Mouse (Mus musculus): ENCODE measurements around the gene 9930111J21Rik1.
"Not testable (repeated sequence)": the region's sequence is repeated elsewhere in the genome, so short reads cannot be mapped to it uniquely, and the experiment has no call there.

Gene 9930111J21Rik1

DNA sequence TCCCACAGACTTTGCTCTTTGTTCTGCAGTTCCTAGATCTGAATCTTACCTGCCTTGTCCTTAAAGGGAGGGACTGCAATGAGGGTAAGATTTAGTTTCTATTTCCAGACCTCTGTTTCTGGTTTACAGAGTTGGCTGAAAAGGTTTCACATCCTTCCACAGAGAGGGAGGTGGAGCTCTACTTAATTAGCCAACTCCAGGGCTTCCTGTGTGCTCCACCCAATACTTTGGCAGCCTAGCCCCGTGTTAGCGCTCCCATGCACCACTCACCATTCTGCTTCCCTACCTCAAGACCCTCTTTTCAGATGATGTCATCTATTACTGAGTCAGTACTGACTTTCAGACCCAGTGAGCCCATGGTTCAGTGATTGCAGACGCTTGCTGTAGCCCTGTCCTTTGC, at the start of gene 9930111J21Rik1:
9930111J21Rik1 (minus strand) TSS at position 148 of the 400 bp plus-strand sequence.
- DNase-seq = not testable (repeated sequence)

DNA sequence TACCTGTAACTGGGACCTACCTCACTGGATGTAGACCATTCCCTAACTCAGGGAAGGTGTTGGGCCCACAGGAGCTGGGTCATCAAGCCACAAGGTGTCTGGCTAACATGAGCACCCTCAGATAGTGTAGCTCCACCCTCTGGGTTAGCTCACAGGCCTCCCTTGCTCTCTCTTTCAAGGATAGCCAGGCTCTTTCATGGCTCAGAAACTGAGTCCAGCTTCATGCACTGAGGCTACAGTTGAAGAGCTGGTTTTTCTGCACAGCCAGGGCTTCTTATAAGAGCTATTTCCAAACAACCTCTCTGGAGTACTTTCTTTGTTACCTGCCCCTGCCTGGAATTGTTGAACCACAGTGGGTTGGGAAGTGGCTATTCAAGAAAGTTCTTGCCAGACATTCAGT, 32.9 kb upstream of the 9930111J21Rik1 start:
- DNase-seq = not testable (repeated sequence)

DNA sequence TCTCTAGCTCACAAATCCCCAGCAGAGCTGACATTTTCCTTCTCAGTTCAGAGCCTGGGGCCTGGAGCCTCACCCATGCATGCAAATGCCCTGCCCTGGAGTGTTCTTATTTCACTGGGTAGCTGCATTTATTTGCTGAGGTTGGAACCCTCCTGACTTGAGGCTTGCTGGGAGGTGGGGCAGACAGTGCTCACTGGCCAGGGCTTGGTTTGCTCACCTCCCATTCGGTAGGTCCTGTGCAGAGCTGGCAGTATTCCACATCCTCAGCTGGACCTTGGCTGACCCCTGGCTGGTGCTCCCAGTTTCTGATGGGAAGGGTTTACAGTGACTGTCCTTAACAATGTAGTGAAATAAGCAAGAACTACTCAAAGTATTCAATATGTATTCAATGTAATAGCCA, 27.6 kb upstream of the 9930111J21Rik1 start:
- not testable (repeated sequence) for DNase-seq

DNA sequence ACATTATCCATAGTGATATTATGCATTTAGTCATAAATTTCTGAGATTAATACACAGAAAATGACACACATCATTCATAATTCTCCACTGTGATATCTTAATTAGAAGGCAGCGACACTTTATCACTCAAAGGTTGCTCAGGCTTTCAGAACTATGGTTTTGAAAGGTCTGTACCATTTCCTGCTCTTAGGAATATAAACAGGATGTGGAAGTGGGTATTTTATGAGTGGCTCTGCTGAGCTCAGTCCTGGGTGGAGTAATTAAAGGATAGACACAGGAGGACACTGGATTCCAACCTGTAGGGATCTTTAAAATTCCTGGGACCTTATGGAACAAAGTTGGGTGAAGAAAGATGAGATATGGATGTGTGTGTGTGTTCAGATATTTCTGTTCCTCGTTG, 27.1 kb upstream of the 9930111J21Rik1 start:
- not testable (repeated sequence) for DNase-seq

DNA sequence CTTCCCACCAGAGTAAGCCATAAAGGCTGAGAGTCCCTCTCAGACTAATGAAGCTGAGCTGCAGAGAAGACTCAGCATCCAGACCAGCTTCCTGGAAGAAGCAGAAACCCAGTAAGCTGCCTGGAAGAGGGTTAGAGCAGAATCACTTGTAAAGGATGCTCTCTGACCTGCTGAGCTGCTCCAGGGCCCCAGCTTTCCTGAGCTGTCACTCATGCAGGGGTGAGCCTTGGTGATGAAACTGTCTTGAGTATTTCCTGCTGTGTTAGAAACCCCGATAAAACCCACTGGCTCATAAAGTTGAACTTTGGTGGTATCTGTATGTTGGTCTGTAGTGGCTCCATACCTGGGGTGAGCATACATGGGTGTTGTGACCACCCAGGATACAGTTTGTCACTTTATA, 21.2 kb upstream of the 9930111J21Rik1 start:
- DNase-seq = not testable (repeated sequence)

DNA sequence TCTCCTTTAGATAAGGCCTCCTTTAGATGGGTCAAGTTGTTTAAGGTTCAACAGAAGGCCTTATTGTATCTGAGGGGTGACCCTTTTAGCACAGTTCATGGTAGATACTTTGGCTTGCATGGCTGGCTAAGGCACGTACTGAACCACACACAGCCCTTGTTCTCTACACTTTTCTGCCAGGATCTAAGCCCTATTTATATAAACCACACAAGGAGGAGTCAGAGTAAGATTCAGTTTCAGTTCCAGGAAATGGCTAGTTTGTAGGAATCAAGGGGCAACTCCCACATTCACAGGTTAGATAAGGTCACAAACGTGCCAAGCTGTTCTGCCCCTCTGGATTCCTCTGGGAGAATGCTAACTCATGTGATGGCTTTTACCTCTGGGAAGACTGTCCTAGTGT, 14.8 kb upstream of the 9930111J21Rik1 start, which contains the start of gene Tgtp1:
Tgtp1 (minus strand) TSS at position 155 of the 400 bp plus-strand sequence.
- not testable (repeated sequence) for DNase-seq

DNA sequence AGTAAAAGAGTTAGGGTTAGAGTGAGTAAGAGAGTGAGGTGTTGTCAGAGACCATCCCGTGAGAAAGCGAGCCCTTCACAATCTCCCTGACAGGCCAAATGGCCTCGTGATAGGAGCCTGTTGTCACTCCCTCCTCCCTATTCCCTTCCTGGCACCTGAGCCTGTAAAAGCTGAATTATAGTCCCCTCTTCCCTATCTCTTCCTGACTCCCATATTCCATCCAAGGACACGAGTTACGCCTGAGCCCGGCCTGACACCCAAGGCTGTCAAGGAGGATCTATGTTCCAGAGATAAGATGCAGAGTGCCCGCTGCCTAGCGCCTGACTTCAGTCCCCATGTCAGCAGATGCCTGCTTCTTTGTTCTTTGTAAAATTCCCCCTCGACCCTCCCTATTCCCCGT, 14.1 kb upstream of the 9930111J21Rik1 start:
- not testable (repeated sequence) for DNase-seq

DNA sequence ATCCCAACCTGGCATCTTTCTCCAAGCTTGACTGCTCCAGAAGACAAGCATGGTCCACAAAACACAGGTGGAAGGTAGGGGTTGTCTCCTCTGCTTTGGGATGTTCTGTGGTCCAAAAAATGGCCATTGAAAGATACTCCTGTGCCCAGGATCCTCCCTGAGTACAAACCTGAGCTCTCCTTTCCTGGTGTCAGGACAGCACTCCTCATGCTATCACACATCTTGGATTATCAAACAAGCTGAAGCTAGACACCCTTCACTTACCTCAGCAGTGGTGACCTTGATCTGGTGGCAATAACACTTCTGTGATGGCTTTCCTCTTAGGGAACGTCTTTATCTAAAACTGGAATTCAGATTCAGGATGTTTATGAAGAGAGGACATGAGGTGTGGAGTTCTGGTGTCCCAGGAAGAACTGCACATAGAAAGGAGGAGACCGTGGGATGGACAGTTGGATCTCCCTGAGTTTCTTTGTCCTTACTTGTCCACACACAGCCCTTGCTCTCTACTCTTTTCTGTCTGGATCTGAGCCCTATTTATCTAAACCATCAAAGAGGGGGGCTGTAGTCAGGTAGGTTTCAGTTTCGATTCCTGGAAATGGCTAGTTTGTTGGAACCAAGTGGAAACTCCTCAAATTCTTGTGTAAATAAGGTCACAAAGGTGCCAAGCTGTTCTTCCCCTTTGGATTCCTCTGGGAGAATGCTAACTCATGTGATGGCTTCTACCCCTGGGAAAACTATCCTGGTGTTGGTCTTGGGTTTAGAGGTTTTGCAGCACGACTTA, 12.7 kb upstream of the 9930111J21Rik1 start, which contains the start of gene Gm12185:
Gm12185 (minus strand) TSS at position 487 of the 781 bp plus-strand sequence.
- not testable (repeated sequence) for DNase-seq

DNA sequence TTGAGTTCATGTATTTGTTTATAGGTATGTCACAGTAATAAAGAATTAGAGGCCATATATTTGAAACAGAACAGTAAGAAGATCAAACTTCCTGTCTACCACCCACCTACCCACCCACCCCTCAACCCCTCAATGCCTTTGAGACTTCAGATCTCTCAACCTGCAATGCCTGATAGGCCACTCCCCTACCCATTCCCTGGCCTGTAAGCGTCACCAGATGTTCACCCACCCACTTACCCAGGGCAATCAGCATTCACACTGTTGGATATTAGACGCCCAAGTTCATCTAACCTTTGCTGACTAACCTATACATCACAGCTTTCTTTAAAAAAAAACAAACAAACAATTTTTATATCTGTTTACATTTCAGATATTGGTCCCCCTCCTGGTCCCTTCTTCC, 10.8 kb upstream of the 9930111J21Rik1 start:
- DNase-seq = not testable (repeated sequence)

DNA sequence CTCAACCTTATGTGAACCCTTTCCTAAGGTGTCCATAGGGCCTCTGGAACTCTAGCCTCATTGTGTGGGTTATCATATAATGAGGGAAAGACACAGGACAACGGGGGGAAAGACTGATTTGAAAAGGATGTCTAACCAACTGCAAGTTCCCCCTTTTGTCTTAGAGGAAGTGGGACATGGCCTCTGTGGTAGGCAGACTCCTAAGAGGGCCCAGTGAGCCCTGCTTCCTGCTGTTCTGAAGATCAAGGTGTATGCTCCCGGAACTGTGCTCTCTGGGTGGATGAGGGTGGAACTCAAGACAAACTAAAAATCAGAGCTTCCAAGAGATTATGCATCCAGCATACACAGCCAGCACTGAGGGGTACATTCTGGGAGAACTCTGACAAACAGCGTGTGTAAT, 9.0 kb upstream of the 9930111J21Rik1 start:
- DNase-seq = not testable (repeated sequence)

DNA sequence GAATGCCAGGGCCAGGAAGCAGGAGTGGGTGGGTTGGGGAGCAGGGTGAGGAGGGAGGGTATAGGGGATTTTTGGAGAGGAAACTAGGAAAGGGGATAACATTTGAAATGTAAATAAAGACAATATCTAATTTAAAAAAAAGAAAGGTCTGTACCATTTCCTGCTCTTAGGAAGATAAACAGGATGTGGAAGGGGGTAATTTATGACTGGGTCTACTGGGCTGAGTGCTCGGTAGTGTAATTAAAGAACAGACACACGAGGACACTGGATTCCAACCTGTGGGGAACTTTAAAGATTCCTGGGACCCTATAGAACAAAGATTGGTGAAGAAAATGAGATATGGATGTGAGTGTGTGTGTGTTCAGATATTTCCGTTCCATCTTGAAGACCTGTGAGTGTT, 3.6 kb upstream of the 9930111J21Rik1 start:
- not testable (repeated sequence) for DNase-seq

DNA sequence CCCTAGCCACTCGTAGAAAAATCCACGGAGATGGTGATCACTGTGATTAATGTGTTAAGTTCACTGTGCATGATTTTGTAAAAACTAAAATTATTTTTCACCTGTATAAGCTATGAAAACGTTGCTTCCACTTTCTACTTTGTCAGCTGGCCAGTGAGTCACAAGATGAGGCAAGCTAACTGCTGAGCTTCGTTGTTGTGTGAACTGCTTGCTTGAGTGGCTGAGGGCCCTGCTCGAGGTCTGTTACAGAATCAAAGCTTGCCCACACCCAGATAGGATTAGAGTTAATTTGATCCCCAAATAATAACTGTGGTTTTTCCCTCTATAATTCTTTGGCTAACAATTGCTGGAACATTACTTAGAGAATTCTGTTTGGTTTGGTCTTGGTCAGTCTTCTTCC, 854 bp upstream of the 9930111J21Rik1 start:
- DNase-seq = not testable (repeated sequence)

DNA sequence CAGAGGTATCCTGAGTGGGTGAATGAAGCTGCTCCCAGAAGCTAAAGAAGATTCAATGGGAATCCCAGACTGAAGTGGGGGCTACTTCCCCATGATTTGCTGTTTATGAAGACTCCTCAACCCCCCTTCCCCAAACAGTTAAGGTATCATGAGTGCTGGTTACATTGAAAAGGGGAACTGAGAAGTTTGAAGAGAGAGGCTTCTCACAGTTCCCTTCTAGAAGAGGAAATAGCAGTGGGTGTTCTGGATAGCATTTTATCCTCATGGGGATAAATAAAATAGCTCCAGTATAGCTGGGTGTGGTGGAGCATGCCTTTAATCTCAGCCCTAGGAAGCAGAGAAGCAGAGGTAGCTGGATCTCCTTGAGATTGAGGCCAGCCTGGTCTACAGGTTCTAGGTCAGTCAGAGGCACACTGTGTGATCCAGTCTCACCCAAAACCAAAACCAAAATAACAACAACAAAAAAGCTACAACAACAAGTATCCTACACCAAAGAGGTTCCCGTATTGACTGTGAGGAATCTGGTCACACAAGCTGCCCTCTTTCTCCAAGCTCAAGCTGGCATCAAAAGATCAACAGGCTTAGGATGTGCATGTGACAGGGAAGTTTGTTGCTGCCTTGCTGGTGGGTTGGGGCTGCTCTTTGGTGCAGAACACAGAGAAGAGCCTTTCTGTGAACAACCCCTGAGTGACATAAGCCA, 808 bp downstream of the 9930111J21Rik1 start, which contains the start of gene Olfr56:
Olfr56 (plus strand) TSS at position 650 of the 700 bp plus-strand sequence.
- DNase-seq = not testable (repeated sequence)

DNA sequence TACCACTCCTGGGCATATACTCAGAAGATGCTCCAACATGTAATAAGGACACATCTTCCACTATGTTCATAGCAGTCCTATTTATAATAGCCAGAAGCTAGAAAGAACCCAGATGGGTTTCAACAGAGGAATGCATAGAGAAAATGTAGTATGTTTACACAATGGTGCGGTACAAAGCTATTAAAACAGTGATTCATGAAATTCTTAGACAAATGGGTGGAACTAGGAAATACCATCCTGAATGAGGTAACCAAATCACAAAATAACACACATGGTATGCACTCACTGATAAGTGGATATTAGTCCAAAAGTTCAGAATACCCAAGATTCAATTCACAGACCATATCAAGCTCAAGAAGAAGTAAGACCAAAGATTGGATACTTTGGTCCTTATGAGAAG, 4.5 kb downstream of the 9930111J21Rik1 start:
- not testable (repeated sequence) for DNase-seq

DNA sequence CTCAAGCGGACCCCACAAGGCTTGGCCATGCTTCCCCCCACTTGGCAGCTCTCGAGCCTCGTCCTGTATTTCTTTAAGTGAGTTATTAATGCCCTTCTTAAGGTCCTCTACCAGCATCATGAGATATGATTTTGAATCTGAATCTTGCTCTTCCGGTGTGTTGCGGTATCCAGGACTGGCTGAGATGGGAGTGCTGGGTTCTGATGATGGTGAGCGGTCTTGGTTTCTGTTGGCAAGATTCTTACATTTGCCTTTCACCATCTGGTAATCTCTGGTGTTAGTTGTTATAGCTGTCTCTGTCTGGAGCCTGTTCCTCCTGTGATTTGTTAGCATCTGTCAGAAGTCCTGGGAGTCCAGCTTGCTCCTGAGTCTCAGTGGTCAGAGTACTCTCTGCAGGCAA, 33.1 kb downstream of the 9930111J21Rik1 start, which contains the start of gene Psme2b:
Psme2b (minus strand) TSS at position 101 of the 400 bp plus-strand sequence.
- DNase-seq = not testable (repeated sequence)

DNA sequence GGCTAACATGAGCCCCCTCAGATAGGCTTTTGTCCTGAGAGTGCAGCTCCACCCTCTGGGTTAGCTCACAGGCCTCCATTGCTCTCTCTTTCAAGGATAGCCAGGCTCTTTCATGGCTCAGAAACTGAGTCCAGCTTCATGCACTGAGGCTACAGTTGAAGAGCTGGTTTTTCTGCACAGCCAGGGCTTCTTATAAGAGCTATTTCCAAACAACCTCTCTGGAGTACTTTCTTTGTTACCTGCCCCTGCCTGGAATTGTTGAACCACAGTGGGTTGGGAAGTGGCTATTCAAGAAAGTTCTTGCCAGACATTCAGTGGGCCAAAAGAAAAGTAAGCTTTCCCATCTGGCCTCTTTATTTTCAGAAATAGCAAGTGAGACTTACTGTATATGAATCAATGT, 39.9 kb downstream of the 9930111J21Rik1 start:
- not testable (repeated sequence) for DNase-seq

DNA sequence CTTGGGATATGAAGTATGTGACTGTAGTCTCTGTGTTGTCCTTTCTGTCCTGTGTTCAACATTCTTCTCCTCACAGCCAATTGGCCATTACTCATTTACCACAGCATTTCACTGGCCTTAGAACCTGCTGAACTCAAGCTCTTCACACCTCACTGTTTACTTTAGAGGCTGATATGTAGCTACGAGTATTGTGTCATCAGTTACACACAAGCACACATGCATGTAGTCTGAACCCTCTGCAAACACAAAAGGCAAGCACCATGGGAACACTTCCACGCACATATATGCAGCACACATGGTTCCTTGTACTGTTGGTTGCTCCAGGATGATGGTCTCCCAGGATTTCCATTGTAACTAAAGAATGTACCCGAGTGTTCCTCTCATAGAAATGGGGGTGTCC, 43.9 kb downstream of the 9930111J21Rik1 start:
- not testable (repeated sequence) for DNase-seq

DNA sequence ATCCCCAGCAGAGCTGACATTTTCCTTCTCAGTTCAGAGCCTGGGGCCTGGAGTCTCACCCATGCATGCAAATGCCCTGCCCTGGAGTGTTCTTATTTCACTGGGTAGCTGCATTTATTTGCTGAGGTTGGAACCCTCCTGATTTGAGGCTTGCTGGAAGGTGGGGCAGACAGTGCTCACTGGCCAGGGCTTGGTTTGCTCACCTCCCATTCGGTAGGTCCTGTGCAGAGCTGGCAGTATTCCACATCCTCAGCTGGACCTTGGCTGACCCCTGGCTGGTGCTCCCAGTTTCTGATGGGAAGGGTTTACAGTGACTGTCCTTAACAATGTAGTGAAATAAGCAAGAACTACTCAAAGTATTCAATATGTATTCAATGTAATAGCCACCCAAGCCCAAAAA, 45.3 kb downstream of the 9930111J21Rik1 start:
- DNase-seq = not testable (repeated sequence)

DNA sequence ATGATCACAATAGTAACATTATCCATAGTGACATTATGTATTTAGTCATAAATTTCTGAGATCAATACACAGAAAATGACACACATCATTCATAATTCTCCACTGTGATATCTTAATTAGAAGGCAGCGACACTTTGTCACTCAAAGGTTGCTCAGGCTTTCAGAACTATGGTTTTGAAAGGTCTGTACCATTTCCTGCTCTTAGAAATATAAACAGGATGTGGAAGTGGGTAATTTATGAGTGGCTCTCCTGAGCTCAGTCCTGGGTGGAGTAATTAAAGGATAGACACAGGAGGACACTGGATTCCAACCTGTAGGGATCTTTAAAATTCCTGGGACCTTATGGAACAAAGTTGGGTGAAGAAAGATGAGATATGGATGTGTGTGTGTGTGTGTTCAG, 45.8 kb downstream of the 9930111J21Rik1 start:
- DNase-seq = not testable (repeated sequence)

DNA sequence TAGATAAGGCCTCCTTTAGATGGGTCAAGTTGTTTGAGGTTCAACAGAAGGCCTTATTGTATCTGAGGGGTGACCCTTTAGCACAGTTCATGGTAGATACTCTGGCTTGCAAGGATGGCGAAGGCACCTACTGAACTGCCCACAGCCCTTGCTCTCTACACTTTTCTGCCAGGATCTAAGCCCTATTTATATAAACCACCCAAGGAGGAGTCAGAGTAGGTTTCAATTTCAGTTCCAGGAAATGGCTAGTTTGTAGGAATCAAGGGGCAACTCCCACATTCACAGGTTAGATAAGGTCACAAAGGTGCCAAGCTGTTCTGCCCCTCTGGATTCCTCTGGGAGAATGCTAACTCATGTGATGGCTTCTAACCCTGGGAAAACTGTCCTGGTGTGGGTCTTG, 51.1 kb downstream of the 9930111J21Rik1 start:
- not testable (repeated sequence) for DNase-seq

DNA sequence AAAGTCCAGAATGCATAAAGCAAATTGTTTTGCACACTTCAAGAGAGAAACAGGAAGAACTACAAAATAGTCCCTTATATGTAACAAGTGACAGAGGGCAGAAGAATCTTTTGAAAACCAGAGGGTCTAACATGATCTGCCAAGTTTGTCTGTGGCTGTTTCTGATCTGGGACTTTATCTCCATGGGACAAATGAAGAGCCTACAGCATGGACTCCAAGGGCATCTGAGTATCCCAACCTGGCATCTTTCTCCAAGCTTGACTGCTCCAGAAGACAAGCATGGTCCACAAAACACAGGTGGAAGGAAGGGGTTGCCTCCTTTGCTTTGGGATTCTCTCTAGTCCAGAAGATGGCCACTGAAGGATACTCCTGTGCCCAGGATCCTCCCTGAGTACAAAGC, 52.8 kb downstream of the 9930111J21Rik1 start:
- not testable (repeated sequence) for DNase-seq

DNA sequence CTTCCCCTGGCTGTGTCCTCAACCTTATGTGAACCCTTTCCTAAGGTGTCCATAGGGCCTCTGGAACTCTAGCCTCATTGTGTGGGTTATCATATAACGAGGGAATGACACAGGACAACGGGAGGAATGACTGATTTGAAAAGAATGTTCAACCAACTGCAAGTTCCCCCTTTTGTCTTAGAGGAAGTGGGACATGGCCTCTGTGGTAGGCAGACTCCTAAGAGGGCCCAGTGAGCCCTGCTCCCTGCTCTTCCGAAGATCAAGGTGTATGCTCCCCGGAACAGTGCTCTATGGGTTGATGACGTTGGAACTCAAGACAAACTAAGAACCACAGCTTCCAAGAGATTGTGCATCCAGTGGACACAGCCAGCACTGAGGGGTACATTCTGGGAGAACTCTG, 55.4 kb downstream of the 9930111J21Rik1 start:
- DNase-seq = not testable (repeated sequence)

DNA sequence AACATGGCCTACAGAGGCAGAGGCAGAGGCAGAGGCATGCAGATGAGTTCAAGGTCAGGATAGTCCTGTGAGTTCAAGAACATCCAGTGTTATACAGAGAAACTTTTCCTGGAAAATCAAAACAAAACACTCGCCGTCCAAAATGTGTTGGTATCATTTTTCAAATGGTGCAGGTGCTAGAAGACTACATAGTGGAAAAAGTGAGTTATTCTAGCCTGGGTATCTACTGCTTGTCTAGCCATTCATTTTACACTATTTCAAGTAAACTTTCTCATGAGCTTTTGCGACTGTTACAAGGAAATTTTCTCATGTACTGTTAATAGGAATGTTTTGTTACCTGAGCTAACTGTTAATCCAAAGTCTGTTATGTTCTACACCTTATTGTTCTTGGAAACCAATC, 60.8 kb downstream of the 9930111J21Rik1 start:
- no peak for DNase-seq

Data from right cerebral cortex, postnatal 4 days (tissue).